Mouse (Mus musculus) stomach, postnatal 0 days (tissue): ENCODE results near the gene Stag1. TPM values are rescaled to one million over a fixed set of nuclear protein-coding genes. Genes with fewer than 3 reads are reported as not detected.
A peak's percentile ranks its signal among the peaks of the same experiment; 100 is the strongest.

Experiments used
- ATAC-seq: fragments of 200-750 bp; cut with Nextera tagmentation; 2 replicates; pipeline ENCODE4 v1.8.0; 2017; ENCODE audit not compliant: low FRiP score, low TSS enrichment
- DNase-seq: peaks from one replicate; pipeline ENCODE4 v3.0.0-alpha.2; 2016; ENCODE audit warnings: low spot score
- H3K27ac ChIP-seq: fragments of 300-500 bp; sonication (generic); replicated peaks from 2 replicates; pipeline ENCODE4 v1.5.1; 2014; ENCODE audit warnings: mild to moderate bottlenecking, control low read depth
- H3K27me3 ChIP-seq: fragments of 300-500 bp; sonication (generic); 2 replicates; pipeline ENCODE4 v1.6.1; 2014; ENCODE audit warnings: low read length; ENCODE audit not compliant: control insufficient read depth, insufficient read depth
- H3K36me3 ChIP-seq: fragments of 300-500 bp; sonication (generic); 2 replicates; pipeline ENCODE4 v1.6.1; 2014; ENCODE audit warnings: low read length, mixed read lengths; ENCODE audit not compliant: control insufficient read depth, insufficient read depth
- H3K4me1 ChIP-seq: fragments of 300-500 bp; sonication (generic); replicated peaks from 2 replicates; pipeline ENCODE4 v1.6.1; 2014; ENCODE audit warnings: antibody characterized with exemption; ENCODE audit not compliant: control insufficient read depth, insufficient read depth
- H3K4me2 ChIP-seq: fragments of 300-500 bp; sonication (generic); replicated peaks from 2 replicates; pipeline ENCODE4 v1.6.1; 2014; ENCODE audit warnings: low read depth, mild to moderate bottlenecking, control low read depth, moderate library complexity
- H3K4me3 ChIP-seq: fragments of 300-500 bp; sonication (generic); 2 replicates; pipeline ENCODE4 v1.5.1; 2014; ENCODE audit warnings: low read depth, low read length, control low read depth
- H3K9ac ChIP-seq: fragments of 300-500 bp; sonication (generic); 2 replicates; pipeline ENCODE4 v1.6.1; 2014; ENCODE audit warnings: mild to moderate bottlenecking, low read length, control low read depth, mixed read lengths
- H3K9me3 ChIP-seq: fragments of 300-500 bp; sonication (generic); 2 replicates; pipeline ENCODE4 v1.6.1; 2016; ENCODE audit warnings: low read length; ENCODE audit not compliant: control insufficient read depth
- CTCF ChIP-seq: IDR thresholded peaks from 2 replicates; pipeline ENCODE4 v1.5.1; 2016; ENCODE audit warnings: antibody characterized with exemption, low read depth, mild to moderate bottlenecking, moderate library complexity
- EP300 ChIP-seq: optimal IDR thresholded peaks from 2 replicates; pipeline ENCODE3; 2016; ENCODE audit warnings: antibody characterized with exemption
- WGBS: fragments of 180-500 bp; shearing (Covaris S2); extraction: QIAGEN DNeasy Blood & Tissue Kit; methylation state at CpG from one replicate; pipeline ENCODE4 v1.1.7; 2014; 5-methylcytosine and 5-hydroxymethylcytosine counted together
- polyA plus RNA-seq: library from polyadenylated mRNA; unstranded; fragments of >200 nt; fragmentation: Nextera tagmentation; extraction: Ambion mirVana; gene quantifications from 2 replicates; pipeline ENCODE4 v1.2.1, GENCODE M21; 2015

Gene Stag1
- 15.7 and 25.0 TPM in 2 replicates for polyA plus RNA-seq

GRCm38 (mm10) chr9:100597546-100597945, at the start of gene Stag1:
Stag1 (plus strand) TSS chr9:100597798.
- H3K9ac ChIP-seq, result no peak within 1 kb of the TSS
- H3K27ac ChIP-seq, result no peak within 1 kb of the TSS
- ATAC-seq (no peak), DNase-seq (no peak)
- no peak within 1 kb of the TSS for H3K4me2 ChIP-seq
- no peak within 1 kb of the TSS for H3K4me3 ChIP-seq
- H3K4me1 ChIP-seq, result no peaks in the 10 kb centered on the region
- H3K27me3 ChIP-seq, result no peaks in the 10 kb centered on the region
- WGBS, result 86% methylated on average over 8 of the region's 8 CpGs
- TF ChIP-seq CTCF, result no peak
- no peak for TF ChIP-seq EP300
- no peaks in the 10 kb centered on the region for H3K36me3 ChIP-seq
- no peaks in the 10 kb centered on the region for H3K9me3 ChIP-seq

DNA sequence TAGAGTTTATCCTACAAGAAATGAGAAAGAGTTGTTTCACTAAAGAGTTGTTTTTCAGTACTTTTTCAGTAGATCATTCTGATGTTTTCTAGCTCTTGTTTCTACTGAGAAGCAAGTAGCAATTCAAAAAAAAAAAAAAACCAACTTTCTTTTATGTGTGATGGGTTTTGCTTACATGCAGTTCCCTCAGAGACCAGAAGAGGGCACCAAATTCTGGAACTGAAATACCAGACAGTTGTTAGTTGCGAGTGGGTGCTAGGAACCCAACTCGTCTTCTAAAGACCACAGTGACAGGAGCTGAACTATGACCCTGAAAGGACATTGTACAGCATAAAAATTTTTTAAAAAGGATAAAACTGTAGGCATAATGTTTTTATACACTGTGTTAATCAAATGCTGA, 49.3 kb upstream of the Stag1 start:
- H3K36me3 ChIP-seq, result peaks cover 4% of the 10 kb centered on the region; the same call in 1 of the 2 replicates
- TF ChIP-seq EP300, result no peak
- peak; percentile 69 for TF ChIP-seq CTCF
- ATAC-seq (no peak), DNase-seq (peak; percentile 27)
- no peak overlapping the region for H3K27ac ChIP-seq
- 96% methylated on average over 2 of the region's 2 CpGs for WGBS
- H3K4me2 ChIP-seq, result no peak overlapping the region
- no peaks in the 10 kb centered on the region for H3K27me3 ChIP-seq
- H3K4me3 ChIP-seq, result no peak overlapping the region
- H3K9me3 ChIP-seq, result peaks cover 6% of the 10 kb centered on the region; the same call in 1 of the 2 replicates
- 0 out of 2 replicates have a peak, but pooled peaks cover 2% of the 10 kb centered on the region for H3K4me1 ChIP-seq
- no peak overlapping the region for H3K9ac ChIP-seq

GRCm38 (mm10) chr9:100555686-100556085, 41.9 kb upstream of the Stag1 start:
- TF ChIP-seq CTCF (no peak), EP300 (no peak)
- H3K9me3 ChIP-seq, result no peaks in the 10 kb centered on the region
- 53% methylated on average over 5 of the region's 5 CpGs for WGBS
- no peaks in the 10 kb centered on the region for H3K4me1 ChIP-seq
- H3K9ac ChIP-seq, result no peak overlapping the region
- H3K27me3 ChIP-seq, result no peaks in the 10 kb centered on the region
- H3K4me3 ChIP-seq, result no peak overlapping the region
- H3K36me3 ChIP-seq, result peaks cover 4% of the 10 kb centered on the region; the same call in 1 of the 2 replicates
- DNase-seq, result no peak
- no peak overlapping the region for H3K27ac ChIP-seq
- H3K4me2 ChIP-seq, result no peak overlapping the region
- no peak for ATAC-seq

GRCm38 (mm10) chr9:100558023-100558573, 39.5 kb upstream of the Stag1 start:
- H3K4me2 ChIP-seq, result no peak overlapping the region
- no peak overlapping the region for H3K9ac ChIP-seq
- no peak overlapping the region for H3K4me3 ChIP-seq
- H3K27me3 ChIP-seq, result no peaks in the 10 kb centered on the region
- peaks cover 1% of the 10 kb centered on the region; the same call in 1 of the 2 replicates for H3K36me3 ChIP-seq
- ATAC-seq (no peak), DNase-seq (no peak)
- WGBS, result 86% methylated on average over 4 of the region's 4 CpGs
- no peaks in the 10 kb centered on the region for H3K4me1 ChIP-seq
- no peak overlapping the region for H3K27ac ChIP-seq
- TF ChIP-seq CTCF, result no peak
- no peak for TF ChIP-seq EP300
- H3K9me3 ChIP-seq, result no peaks in the 10 kb centered on the region

- H3K4me3 ChIP-seq, result no peak overlapping the region
- H3K36me3 ChIP-seq, result no peaks in the 10 kb centered on the region
- no peaks in the 10 kb centered on the region for H3K27me3 ChIP-seq
- ATAC-seq (no peak), DNase-seq (no peak)
- H3K27ac ChIP-seq, result no peak overlapping the region
- H3K9ac ChIP-seq, result no peak overlapping the region
- H3K4me1 ChIP-seq, result no peaks in the 10 kb centered on the region
- no peaks in the 10 kb centered on the region for H3K9me3 ChIP-seq
- TF ChIP-seq EP300 (no peak), CTCF (no peak)
- H3K4me2 ChIP-seq, result no peak overlapping the region
Observed at GRCm38 (mm10) chr9:100558991-100559390, 38.6 kb upstream of the Stag1 start.

DNA sequence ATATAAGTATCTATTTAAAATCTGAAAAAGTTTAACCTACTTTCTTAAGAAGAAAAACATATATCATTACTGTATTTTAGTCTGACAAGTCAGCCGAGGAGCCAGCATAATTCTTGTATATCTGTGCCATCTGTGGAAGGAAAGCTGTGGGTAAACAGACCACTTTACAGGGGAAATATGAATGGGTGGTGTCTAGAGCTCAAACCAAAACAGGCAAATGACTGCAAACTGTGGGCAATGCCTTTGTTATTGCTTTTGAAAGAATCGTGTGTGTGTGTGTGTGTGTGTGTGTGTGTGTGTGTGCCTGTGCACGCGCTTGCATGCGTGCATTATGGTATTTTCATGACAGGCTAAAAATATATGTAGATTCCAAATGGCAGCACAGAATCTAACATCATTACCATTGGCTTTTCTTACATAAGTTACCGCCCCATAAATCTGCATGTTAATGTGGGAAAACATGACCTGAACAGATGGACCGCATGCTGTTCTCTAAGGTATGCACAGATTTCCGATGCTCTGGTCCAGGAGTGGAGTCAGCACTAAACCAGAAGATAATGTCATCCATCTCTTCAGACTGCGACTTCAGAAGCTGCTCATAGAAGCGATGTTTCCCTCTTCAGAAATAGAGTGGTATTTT, 37.2 kb upstream of the Stag1 start:
- Histone ChIP-seq H3K36me3 (no peaks in the 10 kb centered on the region), H3K27ac (no peak overlapping the region), H3K27me3 (no peaks in the 10 kb centered on the region), H3K9me3 (no peaks in the 10 kb centered on the region), H3K9ac (no peak overlapping the region), H3K4me3 (no peak overlapping the region), H3K4me1 (no peaks in the 10 kb centered on the region), H3K4me2 (no peak overlapping the region)
- WGBS, result 78% methylated on average over 10 of the region's 10 CpGs
- DNase-seq (no peak), ATAC-seq (no peak)
- TF ChIP-seq CTCF, result no peak
- TF ChIP-seq EP300, result no peak
